Mouse (Mus musculus): Measurements from ENCODE around the gene Mtfp1.

GRCm38 (mm10) chr11:4123922-4124321 lies 28.7 kb upstream of the Mtfp1 start:
- TF ChIP-seq POLR2A (IDR thresholded peaks at IDR 0.05; ENCODE audit: low read depth, low read length) (no peak), CTCF (IDR thresholded peaks at IDR 0.05; ENCODE audit: borderline replicate concordance, insufficient read depth, low read length) (peak; percentile 43; the same call in 1 of the 2 replicates)
